Mouse (Mus musculus): Measurements from ENCODE around the gene Ttpal. TPM values are rescaled to one million over a fixed set of nuclear protein-coding genes. Genes with fewer than 3 reads are reported as not detected.

Ttpal gene
- total RNA-seq (2021), result 10 to 100 TPM; 47.9 to 61.3 TPM

GRCm38 (mm10) chr2:163602101-163602971 lies at the start of gene Ttpal:
Ttpal (plus strand) TSS chr2:163602314.
- DNase-seq (ENCODE audit: extremely low spot score in 1 of 2, low spot score in 1 of 2), result peak; percentile 72 to 77

GRCm38 (mm10) chr2:163552518-163552929 lies 49.6 kb upstream of the Ttpal start:
- DNase-seq (ENCODE audit: extremely low spot score in 1 of 2, low spot score in 1 of 2), result no peak

DNA sequence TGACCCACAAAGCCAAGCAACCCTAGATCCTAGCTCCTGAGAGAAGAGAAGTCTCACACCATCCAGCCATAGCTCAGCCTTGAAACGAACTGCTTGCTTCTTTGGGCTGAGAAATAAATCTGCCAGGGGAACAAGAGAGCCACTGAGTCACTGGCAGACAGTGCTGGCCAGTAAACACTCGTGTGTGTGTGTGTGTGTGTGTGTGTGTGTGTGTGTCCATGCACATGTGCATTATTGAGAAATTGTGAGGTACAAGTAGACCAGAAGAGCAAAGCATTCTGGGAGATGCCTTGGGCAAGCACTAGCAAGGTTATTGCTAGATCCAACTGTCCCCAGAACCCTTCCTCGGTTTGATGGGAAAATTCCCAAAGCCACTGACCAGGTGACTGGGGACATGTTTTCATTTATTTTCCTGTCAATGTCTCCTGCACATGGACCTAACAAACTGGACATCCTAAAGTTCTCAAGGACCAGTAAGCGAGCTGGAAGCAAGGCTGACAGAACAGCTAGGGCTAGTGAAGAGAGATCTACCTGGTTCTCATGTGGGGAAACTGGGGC lies 47.6 kb upstream of the Ttpal start:
- DNase-seq (ENCODE audit: extremely low spot score in 1 of 2, low spot score in 1 of 2), result no peak

GRCm38 (mm10) chr2:163554996-163555395 lies 47.1 kb upstream of the Ttpal start:
- no peak for DNase-seq (ENCODE audit: extremely low spot score in 1 of 2, low spot score in 1 of 2)

DNA sequence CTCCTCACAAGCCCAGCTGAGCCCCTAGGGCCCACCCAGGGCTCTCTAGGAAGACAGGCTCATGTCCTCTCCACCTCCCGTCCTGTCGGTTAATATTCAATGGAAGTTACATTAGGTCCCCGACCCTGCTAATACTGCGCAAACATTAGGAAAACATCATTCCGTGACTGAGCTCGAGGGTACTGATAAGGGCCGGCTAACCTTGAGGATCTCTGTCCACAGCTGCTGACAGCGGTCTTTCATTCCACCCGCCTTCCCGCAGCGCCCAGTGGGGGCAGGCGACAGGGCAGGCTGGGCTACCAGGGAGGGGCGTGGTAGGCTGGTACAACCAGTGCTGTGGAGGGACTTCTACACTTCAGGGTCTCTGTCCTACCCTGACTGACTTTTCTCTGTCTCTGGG lies 46.7 kb upstream of the Ttpal start:
- DNase-seq (ENCODE audit: extremely low spot score in 1 of 2, low spot score in 1 of 2), result no peak

DNA sequence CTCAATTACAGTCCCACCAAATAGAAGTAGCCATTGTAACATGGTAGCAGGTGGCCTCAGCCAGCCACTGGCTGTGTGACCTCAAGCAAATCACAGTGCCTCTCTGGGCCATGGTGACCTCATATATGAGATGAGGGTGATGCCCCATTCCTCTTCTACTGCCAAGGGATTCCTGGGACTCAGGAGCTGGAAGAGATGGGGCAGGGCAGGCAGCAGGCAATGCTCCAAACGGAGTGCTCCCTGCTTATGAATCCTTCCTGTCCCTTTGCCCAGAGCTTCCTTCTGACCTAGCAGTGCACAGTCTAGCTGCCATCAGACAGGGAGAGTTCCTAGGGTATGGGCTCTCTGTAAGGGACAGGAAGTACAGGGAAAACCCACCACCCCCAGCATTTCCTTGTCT lies 43.6 kb upstream of the Ttpal start:
- no peak for DNase-seq (ENCODE audit: extremely low spot score in 1 of 2, low spot score in 1 of 2)

DNA sequence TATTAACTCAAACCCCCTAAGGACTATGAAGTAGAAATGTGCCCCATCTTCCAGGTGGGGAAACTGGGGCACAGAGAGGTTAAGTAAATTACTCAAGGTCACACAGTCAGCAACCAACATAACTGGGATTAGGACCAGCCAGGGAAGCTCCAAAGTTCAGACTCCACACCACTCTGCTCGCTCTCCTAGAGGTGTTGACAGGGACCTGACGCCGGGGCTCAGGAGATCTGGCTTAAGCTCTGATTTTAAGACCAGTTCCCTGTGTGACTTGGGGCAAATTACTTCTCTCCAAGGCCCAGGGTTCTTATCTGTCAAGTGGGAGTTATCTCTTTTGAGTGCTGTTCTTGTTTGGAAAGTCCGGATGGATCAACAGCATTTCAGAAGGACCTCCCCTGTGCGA lies 42.9 kb upstream of the Ttpal start:
- no peak for DNase-seq (ENCODE audit: extremely low spot score in 1 of 2, low spot score in 1 of 2)

- no peak for DNase-seq (ENCODE audit: extremely low spot score in 1 of 2, low spot score in 1 of 2)
Measured at GRCm38 (mm10) chr2:163560247-163560646, 41.9 kb upstream of the Ttpal start.

DNA sequence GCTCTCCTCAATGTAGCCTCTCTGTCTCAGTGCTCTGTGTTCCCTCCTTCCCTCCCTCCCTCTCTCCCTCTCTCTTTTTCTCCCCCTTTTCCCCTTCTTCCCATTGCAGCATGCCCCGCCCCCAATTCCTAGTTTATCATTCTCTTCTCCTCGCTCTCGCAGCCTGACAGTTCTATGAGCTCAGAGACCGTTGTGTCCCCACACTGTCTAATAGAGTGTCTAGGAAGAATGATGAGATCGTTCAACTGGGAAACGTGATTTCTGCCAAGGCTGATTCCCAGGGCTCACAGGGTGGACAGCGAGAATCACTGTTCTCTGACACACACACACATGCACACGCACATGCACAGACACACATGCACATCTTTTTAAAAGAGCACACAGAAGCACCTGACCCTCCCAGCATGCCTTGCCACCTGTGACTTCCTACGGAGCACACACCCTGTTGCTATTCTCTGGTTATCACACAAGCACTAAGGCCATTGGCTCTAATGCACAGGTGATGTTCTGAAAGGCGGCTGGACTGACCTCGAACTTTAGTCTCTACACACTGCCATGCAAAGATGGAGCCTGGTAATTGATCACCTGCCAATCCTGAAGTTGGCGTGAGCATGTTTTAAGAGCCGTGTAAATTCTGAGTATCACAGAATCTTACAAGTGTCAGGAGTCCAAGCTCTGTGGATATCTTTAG lies 40.7 kb upstream of the Ttpal start:
- DNase-seq (ENCODE audit: extremely low spot score in 1 of 2, low spot score in 1 of 2), result no peak

DNA sequence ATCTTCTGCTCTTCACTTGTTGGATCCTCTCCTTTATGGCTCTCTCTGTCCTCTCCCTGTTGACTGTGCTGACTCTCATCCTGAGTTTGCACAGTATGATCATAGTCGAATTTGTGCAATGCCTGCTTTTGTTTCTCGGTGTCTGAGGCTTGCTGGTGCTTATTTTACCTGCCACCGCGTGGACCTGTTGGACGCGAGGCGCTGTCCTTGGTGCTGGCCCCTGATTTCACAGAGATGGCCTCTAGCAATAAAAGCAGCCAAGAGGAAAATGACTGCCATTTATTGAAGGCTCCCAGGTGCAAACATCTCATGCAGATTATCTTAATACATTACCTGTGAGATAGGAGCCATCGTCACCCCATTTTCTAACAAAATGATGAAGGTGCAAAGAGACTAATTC lies 37.5 kb upstream of the Ttpal start:
- no peak for DNase-seq (ENCODE audit: extremely low spot score in 1 of 2, low spot score in 1 of 2)

DNA sequence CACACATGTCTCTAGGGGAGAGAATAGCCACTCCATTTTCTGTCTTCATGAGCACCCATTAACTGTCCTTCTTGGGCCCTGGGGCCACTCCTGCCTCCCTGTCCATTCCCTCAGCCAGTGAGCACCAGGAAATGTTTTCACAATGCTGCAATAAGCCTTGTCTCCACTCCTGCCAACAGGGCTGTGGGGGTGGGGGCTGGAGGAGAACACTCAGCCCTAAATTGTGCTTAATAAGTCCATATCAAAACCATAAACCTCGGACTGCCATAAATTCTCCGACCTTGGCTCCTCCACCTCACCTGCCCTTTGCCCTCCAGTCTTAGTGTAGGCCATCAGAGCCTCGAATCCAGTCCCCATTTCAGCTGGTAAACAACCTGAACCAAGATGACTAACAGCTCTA lies 27.8 kb upstream of the Ttpal start:
- no peak for DNase-seq (ENCODE audit: extremely low spot score in 1 of 2, low spot score in 1 of 2)

DNA sequence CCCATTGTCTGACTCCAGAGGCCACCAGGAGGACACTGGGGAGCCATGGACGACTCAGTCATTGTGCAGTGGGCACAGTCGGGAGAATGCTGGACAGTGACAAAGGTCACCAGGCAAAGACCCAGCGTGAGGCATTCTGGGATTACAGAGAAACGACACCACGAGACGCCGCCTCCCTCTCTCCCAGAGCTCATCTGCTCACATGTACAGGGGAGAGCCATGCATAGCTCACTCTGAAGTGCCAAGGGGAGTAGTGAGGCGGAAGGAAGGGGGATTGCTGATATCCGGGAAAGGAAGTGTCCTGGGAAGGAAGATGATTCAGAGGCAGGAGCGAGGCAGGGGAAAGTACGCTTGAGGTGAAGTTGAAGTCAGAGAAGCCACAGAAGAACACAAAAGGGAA lies 26.9 kb upstream of the Ttpal start:
- DNase-seq (ENCODE audit: extremely low spot score in 1 of 2, low spot score in 1 of 2), result no peak

DNA sequence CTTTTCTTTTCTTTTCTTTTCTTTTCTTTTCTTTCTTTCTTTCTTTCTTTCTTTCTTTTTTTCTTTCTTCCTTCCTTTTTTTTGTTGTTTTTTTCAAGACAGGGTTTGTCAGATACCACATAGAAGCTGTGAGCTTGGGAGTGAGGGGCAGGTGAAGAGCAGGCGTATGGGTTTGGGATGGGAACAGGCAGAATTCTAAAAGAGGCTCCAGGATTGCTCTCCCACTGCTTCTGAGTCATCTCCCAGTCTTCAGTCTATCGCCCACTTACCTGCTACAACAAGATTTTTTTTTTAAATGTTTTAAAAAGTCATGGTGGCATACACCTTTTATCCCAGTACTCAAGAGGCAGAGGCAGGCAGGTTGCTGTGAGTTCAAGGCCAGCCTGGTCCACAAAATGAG lies 24.1 kb upstream of the Ttpal start:
- no peak for DNase-seq (ENCODE audit: extremely low spot score in 1 of 2, low spot score in 1 of 2)

DNA sequence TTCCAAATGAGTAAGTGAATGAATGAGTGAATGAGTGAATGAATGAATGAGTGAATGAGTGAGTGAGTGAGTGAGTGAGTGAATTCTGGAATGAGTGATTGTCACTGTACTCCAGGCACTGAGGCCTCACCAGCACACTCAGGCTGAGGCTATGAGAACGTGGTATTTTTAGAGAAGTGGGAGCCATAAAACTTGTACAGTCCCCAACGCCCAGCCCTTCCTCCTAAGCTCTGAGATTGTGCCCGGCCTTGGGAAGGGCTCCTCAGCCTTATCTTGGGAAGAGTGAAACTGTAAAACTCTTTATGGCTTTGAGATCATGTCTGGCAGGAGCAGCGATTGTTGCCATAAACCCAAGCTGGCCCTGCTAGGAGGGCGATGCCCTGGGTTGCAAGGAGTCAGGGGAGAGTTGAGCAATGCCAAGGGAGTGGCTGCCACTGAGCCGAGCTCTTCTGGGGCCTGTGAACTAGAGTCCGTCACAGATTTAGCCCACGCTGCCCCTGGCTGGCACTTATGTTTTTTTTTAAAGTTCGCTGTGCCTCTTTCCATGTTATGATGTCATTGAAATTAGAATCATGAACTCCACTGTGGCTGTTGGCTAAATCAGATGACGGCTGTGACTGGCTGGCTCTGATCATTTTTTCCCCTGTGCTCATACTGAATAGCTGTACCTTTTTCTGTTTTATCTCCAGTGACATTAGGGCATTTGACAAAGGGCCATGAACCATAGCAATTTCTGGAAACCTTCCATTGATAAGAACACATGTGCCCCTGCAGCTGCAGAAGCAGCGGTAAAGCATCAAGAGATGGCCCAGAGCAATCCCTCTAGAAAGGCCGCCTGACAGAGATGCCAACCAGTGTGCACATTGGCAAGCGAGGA lies 21.8 kb upstream of the Ttpal start:
- no peak for DNase-seq (ENCODE audit: extremely low spot score in 1 of 2, low spot score in 1 of 2)

- no peak for DNase-seq (ENCODE audit: extremely low spot score in 1 of 2, low spot score in 1 of 2)
Measured at GRCm38 (mm10) chr2:163583226-163584087, 18.7 kb upstream of the Ttpal start.

DNA sequence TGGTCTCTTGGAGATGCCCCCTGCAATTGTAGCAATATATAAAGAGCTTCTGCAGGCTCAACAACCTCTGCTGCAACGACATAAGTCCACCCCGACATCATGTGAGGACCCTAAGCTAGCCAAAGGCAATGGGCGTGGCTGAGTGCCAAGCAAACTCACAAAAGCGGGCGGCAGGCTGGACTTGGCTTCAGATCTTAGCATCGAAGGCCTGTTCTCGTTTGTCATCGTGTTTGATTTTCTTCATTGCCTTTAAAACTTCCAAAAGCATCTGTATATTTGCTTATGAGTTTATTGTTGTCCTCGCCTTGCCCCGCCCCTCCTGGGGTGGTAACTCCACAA lies 18.1 kb upstream of the Ttpal start:
- DNase-seq (ENCODE audit: extremely low spot score in 1 of 2, low spot score in 1 of 2), result no peak

DNA sequence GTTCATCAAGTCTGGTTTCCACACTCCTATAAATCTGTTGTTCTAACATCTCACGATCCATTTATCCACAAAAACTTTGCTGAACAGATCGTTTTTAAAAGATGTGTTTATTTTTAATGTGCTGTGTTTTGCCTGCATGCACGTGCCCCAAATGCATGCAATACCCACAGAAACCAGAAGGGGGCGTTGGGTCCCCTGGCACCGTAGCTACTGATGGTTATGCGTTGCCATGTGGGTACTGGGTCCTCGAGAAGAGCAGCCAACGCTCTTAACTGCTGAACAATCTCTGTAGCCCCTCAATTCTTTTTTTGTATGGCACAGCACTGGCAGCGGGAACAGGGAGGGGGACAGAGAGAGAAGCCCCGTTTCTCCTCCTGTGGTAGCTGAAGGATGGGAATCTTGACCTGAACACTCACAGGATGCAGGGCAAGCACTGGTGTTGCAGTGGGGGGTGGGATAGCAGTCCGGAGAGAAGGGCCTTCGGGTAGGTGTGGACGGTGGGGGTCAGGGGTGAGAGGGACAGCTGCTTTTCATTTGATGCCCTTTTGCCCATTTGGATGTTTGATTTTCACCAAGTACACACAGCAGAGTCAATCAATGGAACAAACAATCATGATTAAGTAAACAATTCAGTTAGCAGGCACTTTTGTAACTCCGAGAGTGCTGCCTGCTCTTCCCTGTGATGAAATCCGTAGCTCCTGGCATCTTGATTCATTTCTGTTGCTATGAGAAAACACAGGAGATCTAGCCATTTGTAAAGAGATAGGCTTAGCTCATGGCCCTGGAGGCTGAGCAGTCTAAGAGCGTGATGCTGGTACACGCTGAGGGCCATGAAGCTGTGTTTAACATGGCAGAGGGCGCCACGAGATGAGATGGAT lies 15.5 kb upstream of the Ttpal start:
- peak in 1 of 2 experiments; percentile 48 for DNase-seq (ENCODE audit: extremely low spot score in 1 of 2, low spot score in 1 of 2)

- DNase-seq (ENCODE audit: extremely low spot score in 1 of 2, low spot score in 1 of 2), result no peak
Measured at GRCm38 (mm10) chr2:163587506-163587905, 14.6 kb upstream of the Ttpal start.

DNA sequence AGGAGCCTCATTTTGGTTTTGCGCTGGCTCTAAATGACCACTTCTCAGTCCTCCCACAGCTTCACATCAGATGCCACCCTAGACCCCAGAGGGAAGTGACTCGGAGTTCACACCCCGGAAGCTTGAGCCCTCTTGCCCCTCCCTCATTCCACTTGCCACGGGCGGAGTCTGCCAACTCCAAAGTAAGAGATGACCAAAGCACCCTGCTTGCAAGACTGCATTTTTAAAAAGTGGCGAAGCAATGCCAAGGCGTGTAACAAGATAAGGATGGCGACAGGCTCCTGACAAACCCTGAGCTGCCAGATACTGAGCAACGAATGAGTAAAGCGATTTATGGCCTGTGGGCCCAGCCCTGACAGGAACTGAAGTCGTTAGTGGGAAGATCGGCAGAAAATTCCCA lies 11.9 kb upstream of the Ttpal start:
- DNase-seq (ENCODE audit: extremely low spot score in 1 of 2, low spot score in 1 of 2), result no peak

Measured in layer of hippocampus, postnatal 25 days (tissue).